Mouse (Mus musculus) heart, adult 2 months (tissue): Measurements from ENCODE around the gene Olfr476.
"Not testable (repeated sequence)": the region's sequence is repeated elsewhere in the genome, so short reads cannot be mapped to it uniquely, and the experiment has no call there.

ENCODE experiments used
- CTCF ChIP-seq: fragments of 200-600 bp; IDR thresholded peaks from 2 replicates; pipeline ENCODE4 v1.8.1; 2022; ENCODE audit warnings: antibody characterized with exemption, mild to moderate bottlenecking, moderate library complexity
- EP300 ChIP-seq: fragments of 200-500 bp; IDR thresholded peaks from 2 replicates; pipeline ENCODE4 v1.6.1; 2011; ENCODE audit warnings: low read depth, low read length, control low read depth; ENCODE audit not compliant: insufficient read depth
- POLR2A ChIP-seq: fragments of 200-500 bp; IDR thresholded peaks from 2 replicates; pipeline ENCODE4 v1.6.1; 2011; ENCODE audit warnings: mild to moderate bottlenecking, low read depth, low read length, control low read depth; ENCODE audit not compliant: insufficient read depth

GRCm38 (mm10) chr7:108014256-108014655, 49.7 kb downstream of the Olfr476 start:
- TF ChIP-seq CTCF, POLR2A, EP300: not testable (repeated sequence)
